Mouse (Mus musculus): ENCODE measurements at regions not wholly inside any gene's neighbourhood (a gene's known extent, or its start where the extent isn't known, plus 50 kb on each side); places are given as distances from the start of the nearest gene placed in this dataset.

DNA sequence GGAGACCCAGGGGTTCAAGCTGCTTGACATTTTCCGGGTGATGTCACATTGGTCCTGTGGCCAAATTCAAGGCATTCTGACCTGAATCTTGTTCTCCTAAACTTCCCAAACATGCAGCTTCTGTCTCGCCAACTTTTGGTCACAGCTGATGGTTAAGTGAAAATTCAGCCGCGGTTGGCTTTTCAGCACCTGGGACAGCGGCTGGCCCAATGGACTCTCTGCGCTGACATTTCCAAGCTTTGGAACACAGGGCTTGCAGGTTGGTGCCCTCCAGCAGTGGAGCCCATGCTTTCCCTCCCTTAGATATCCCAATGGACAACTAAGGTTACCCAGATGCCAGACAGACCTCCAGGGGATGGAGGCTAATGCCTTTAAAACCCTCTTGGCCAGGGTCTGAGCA is 100.2 kb downstream of the Aipl1 start:
- Histone ChIP-seq H3K9me3 (ENCODE audit: control insufficient read depth, low read length) (no peaks in the 10 kb centered on the region), H3K4me3 (ENCODE audit: low read depth, low read length) (no peak overlapping the region), H3K4me2 (ENCODE audit: low read depth, low read length) (no peak overlapping the region), H3K27me3 (replicated peaks; ENCODE audit: control insufficient read depth, insufficient read depth, low read length) (no peaks in the 10 kb centered on the region), H3K9ac (ENCODE audit: low read depth, low read length) (no peak overlapping the region), H3K4me1 (ENCODE audit: control insufficient read depth, insufficient read depth, low read length) (no peaks in the 10 kb centered on the region), H3K36me3 (ENCODE audit: control insufficient read depth, insufficient read depth, low read length) (no peaks in the 10 kb centered on the region), H3K27ac (replicated peaks; ENCODE audit: low read depth, low read length) (no peak overlapping the region)
- ATAC-seq (ENCODE audit: low read depth) (no peak), DNase-seq (ENCODE audit: low spot score) (peak; percentile 12)
- 41% methylated on average over 6 of the region's 6 CpGs for WGBS

DNA sequence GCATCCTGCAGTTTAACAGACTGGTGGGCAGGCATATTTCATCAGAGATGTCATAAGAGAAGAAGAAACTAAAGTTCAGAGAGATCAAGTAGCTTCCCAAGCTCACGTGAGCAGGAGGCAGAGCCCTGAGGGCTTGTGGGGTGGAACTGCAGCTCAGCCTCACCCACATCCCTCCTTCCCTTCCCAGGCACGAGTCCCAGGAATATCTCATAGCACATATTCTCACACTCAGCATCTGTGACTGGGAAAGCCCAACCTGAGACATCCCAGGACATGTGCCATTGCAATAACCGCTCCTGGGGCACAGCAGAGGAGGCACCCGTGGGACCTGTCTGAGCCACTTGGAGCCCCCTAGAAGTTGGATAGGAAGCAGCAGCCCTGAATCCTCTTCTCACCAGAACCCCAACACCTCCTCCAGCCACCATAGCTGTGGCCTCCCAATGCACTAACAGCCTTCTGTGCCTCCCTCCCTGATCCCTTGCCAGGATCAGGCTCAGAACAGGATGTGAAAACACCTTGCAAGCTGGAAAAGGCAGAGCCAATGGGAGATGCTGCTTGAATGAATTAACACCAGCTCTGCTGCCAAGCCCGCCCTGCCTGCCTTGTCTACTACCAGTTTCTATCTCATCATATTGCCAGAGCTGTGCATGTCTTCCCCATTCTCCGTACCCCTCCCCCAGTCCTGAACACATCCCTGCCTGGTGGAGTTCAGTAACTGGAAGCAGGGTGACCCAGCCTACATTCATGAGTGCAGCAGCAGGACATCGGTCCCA is 107.4 kb downstream of the Aipl1 start:
- ATAC-seq (ENCODE audit: low read depth) = no peak
- 63% methylated on average over 7 of the region's 7 CpGs for WGBS
- no peaks in the 10 kb centered on the region for H3K27me3 ChIP-seq (replicated peaks; ENCODE audit: control insufficient read depth, insufficient read depth, low read length)
- no peaks in the 10 kb centered on the region for H3K36me3 ChIP-seq (ENCODE audit: control insufficient read depth, insufficient read depth, low read length)
- H3K27ac ChIP-seq (replicated peaks; ENCODE audit: low read depth, low read length) = no peak overlapping the region
- H3K9ac ChIP-seq (ENCODE audit: low read depth, low read length) = no peak overlapping the region
- DNase-seq (ENCODE audit: low spot score) = no peak
- no peaks in the 10 kb centered on the region for H3K4me1 ChIP-seq (ENCODE audit: control insufficient read depth, insufficient read depth, low read length)
- H3K9me3 ChIP-seq (ENCODE audit: control insufficient read depth, low read length) = no peaks in the 10 kb centered on the region
- no peak overlapping the region for H3K4me3 ChIP-seq (ENCODE audit: low read depth, low read length)
- H3K4me2 ChIP-seq (ENCODE audit: low read depth, low read length) = no peak overlapping the region

DNA sequence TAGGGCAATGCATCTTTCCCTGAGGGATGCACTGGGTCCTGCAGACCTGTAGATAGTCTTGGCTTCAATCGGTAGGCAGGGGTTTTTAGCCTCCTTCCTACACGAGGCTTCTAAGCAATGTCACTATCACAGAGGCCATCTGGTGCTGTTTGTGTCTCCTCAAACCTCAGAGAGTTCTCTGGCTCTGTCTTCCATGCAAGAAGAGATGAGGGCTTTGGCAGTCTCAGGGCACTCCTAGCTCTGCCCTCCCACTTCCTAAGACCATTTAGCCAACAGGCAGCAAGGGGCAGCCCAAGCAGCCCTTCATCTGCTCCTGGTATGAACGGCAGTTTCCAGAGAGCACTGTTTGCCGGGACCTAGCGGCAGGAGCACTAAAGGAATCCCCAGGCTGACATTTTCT is 122.6 kb downstream of the Aipl1 start:
- H3K4me3 ChIP-seq (ENCODE audit: low read depth, low read length) = no peak overlapping the region
- H3K27ac ChIP-seq (replicated peaks; ENCODE audit: low read depth, low read length) = no peak overlapping the region
- DNase-seq (ENCODE audit: low spot score) (no peak), ATAC-seq (ENCODE audit: low read depth) (no peak)
- H3K9me3 ChIP-seq (ENCODE audit: control insufficient read depth, low read length) = no peaks in the 10 kb centered on the region
- H3K4me2 ChIP-seq (ENCODE audit: low read depth, low read length) = no peak overlapping the region
- H3K36me3 ChIP-seq (ENCODE audit: control insufficient read depth, insufficient read depth, low read length) = no peaks in the 10 kb centered on the region
- H3K4me1 ChIP-seq (ENCODE audit: control insufficient read depth, insufficient read depth, low read length) = no peaks in the 10 kb centered on the region
- no peaks in the 10 kb centered on the region for H3K27me3 ChIP-seq (replicated peaks; ENCODE audit: control insufficient read depth, insufficient read depth, low read length)
- 35% methylated on average over 5 of the region's 5 CpGs for WGBS
- no peak overlapping the region for H3K9ac ChIP-seq (ENCODE audit: low read depth, low read length)

DNA sequence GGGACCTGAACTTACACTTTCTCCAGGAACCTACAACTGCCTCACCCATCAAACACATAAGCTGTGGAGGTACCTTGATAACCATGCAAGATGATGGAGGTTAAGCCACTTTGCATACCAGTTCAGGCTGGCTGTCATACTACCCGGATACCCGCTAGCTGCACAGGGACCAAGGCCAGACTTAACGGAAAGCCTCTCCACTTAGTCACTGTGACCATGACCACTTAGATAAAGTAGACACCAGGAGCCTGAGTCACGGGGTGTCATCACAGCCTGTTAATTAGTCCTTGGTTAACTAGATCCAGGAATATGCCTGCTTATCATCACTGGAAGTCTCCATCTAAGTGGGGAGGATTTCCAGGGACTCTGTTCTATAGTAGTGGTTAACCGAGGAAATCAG is 124.7 kb downstream of the Aipl1 start:
- DNase-seq (ENCODE audit: low spot score) = no peak
- Histone ChIP-seq H3K4me1 (ENCODE audit: control insufficient read depth, insufficient read depth, low read length) (no peaks in the 10 kb centered on the region), H3K27me3 (replicated peaks; ENCODE audit: control insufficient read depth, insufficient read depth, low read length) (no peaks in the 10 kb centered on the region), H3K27ac (replicated peaks; ENCODE audit: low read depth, low read length) (no peak overlapping the region), H3K4me3 (ENCODE audit: low read depth, low read length) (no peak overlapping the region), H3K9ac (ENCODE audit: low read depth, low read length) (no peak overlapping the region), H3K36me3 (ENCODE audit: control insufficient read depth, insufficient read depth, low read length) (no peaks in the 10 kb centered on the region), H3K9me3 (ENCODE audit: control insufficient read depth, low read length) (no peaks in the 10 kb centered on the region), H3K4me2 (ENCODE audit: low read depth, low read length) (no peak overlapping the region)
- 80% methylated on average over 5 of the region's 5 CpGs for WGBS
- no peak for ATAC-seq (ENCODE audit: low read depth)

DNA sequence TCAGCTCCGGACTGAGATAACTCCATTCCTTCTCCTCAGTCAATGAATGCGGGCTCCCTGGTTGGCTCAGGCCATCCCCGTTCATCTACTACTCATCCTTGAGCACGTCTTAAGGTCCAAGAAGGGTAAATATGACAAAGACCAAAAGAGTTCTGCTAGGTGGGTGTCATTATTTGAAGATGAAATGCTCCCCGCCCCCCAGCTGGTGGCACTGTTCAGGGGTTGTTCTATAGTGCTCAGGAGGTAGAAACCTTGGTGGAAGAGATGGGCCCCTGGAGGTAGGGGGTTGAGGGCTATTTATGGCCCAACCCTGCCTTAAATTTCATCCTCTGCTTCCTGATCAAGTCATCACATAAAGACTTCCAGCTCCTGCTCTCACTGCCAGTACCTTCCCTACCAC is 126.0 kb downstream of the Aipl1 start:
- Histone ChIP-seq H3K4me1 (ENCODE audit: control insufficient read depth, insufficient read depth, low read length) (no peaks in the 10 kb centered on the region), H3K27ac (replicated peaks; ENCODE audit: low read depth, low read length) (no peak overlapping the region), H3K4me3 (ENCODE audit: low read depth, low read length) (no peak overlapping the region), H3K27me3 (replicated peaks; ENCODE audit: control insufficient read depth, insufficient read depth, low read length) (no peaks in the 10 kb centered on the region), H3K9ac (ENCODE audit: low read depth, low read length) (no peak overlapping the region), H3K9me3 (ENCODE audit: control insufficient read depth, low read length) (no peaks in the 10 kb centered on the region), H3K4me2 (ENCODE audit: low read depth, low read length) (no peak overlapping the region), H3K36me3 (ENCODE audit: control insufficient read depth, insufficient read depth, low read length) (no peaks in the 10 kb centered on the region)
- no peak for ATAC-seq (ENCODE audit: low read depth)
- DNase-seq (ENCODE audit: low spot score) = no peak
- 90% methylated on average over 5 of the region's 5 CpGs for WGBS

DNA sequence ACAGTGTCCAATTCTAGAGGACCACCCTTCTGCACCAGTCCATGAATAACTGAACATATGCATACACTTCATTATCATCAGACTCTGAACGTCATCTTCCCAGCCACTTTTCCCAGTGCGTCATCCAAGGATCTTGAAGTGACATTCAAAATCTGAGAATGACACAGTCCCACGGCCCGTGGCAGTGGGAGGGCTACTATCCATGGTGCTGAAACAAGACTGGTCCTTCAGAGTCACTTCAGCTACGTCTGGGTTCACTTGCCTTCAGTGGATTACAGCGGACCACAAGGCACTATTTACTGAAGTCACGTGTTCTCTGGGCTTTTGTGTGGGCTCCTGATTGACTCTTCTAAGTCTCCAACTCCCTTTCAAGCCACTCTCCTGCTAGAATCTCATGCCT is 128.7 kb downstream of the Aipl1 start:
- WGBS = 33% methylated on average over 7 of the region's 7 CpGs
- Histone ChIP-seq H3K4me3 (ENCODE audit: low read depth, low read length) (no peak overlapping the region), H3K27ac (replicated peaks; ENCODE audit: low read depth, low read length) (no peak overlapping the region), H3K36me3 (ENCODE audit: control insufficient read depth, insufficient read depth, low read length) (no peaks in the 10 kb centered on the region), H3K9me3 (ENCODE audit: control insufficient read depth, low read length) (no peaks in the 10 kb centered on the region), H3K4me2 (ENCODE audit: low read depth, low read length) (no peak overlapping the region), H3K27me3 (replicated peaks; ENCODE audit: control insufficient read depth, insufficient read depth, low read length) (no peaks in the 10 kb centered on the region), H3K4me1 (ENCODE audit: control insufficient read depth, insufficient read depth, low read length) (no peaks in the 10 kb centered on the region), H3K9ac (ENCODE audit: low read depth, low read length) (no peak overlapping the region)
- ATAC-seq (ENCODE audit: low read depth) (no peak), DNase-seq (ENCODE audit: low spot score) (peak; percentile 29)

DNA sequence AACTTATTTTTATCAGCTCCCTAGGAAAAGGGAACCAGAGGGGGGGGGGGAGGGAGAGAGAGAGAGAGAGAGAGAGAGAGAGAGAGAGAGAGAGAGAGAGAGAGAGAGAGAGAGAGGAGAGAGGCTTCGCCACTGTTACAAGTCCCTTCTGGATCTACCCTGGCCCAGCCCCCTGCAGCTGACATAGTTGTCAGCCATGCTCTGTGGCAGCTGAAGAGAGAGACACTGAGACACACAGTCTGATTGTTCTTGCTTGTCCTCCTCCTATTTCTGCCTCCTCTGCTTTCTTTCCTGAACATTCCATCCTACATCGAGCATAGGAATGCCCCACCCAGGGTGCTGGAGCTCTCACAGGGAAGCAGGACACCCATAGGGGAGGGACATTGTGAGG is 134.3 kb downstream of the Aipl1 start:
- ATAC-seq (ENCODE audit: low read depth) = 0 out of 2 replicates have a peak, but pooled peaks have one; percentile 53
- WGBS = 40% methylated on average over 2 of the region's 2 CpGs
- Histone ChIP-seq H3K4me2 (ENCODE audit: low read depth, low read length) (no peak overlapping the region), H3K4me1 (ENCODE audit: control insufficient read depth, insufficient read depth, low read length) (no peaks in the 10 kb centered on the region), H3K27me3 (replicated peaks; ENCODE audit: control insufficient read depth, insufficient read depth, low read length) (no peaks in the 10 kb centered on the region), H3K9me3 (ENCODE audit: control insufficient read depth, low read length) (no peaks in the 10 kb centered on the region), H3K4me3 (ENCODE audit: low read depth, low read length) (no peak overlapping the region), H3K27ac (replicated peaks; ENCODE audit: low read depth, low read length) (no peak overlapping the region), H3K9ac (ENCODE audit: low read depth, low read length) (no peak overlapping the region), H3K36me3 (ENCODE audit: control insufficient read depth, insufficient read depth, low read length) (no peaks in the 10 kb centered on the region)
- DNase-seq (ENCODE audit: low spot score) = peak; percentile 23

DNA sequence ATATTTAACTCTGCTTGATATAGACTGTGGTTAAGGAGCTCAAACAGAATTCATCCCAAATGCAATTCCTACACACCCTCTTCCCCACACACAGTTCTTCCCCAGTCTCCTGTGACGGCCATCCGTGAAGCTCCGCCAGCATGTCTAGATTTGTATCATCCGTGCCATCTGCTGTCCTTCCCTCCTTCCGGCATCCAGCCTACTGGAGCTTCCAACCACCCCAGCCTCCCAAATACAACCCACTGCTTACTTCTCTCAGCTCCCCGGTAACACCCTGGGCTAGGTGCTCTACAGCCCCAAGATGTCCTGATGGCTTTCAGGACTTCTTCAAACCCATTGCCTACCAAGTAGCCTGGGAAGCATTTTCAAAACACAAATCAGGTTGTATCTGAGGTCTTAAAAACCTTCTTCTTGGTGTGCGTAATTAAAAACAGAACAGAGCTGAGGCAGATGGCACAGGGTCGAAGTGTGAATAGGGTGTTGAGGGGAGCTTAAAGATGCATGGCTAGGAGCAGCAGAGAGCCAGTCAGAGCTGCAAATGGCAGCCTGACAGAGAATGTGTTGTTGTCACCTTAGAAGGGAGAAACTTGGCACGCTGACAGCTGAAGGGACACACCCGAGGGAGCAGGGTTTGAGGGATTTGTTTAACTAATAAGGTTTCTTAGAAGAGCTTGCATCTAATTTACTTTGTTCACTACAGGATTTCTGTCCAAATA is 134.8 kb downstream of the Aipl1 start:
- H3K9me3 ChIP-seq (ENCODE audit: control insufficient read depth, low read length) = no peaks in the 10 kb centered on the region
- ATAC-seq (ENCODE audit: low read depth) (no peak), DNase-seq (ENCODE audit: low spot score) (peak; percentile 50)
- H3K4me1 ChIP-seq (ENCODE audit: control insufficient read depth, insufficient read depth, low read length) = no peaks in the 10 kb centered on the region
- no peak overlapping the region for H3K9ac ChIP-seq (ENCODE audit: low read depth, low read length)
- H3K27ac ChIP-seq (replicated peaks; ENCODE audit: low read depth, low read length) = no peak overlapping the region
- WGBS = 60% methylated on average over 10 of the region's 10 CpGs
- H3K36me3 ChIP-seq (ENCODE audit: control insufficient read depth, insufficient read depth, low read length) = no peaks in the 10 kb centered on the region
- no peaks in the 10 kb centered on the region for H3K27me3 ChIP-seq (replicated peaks; ENCODE audit: control insufficient read depth, insufficient read depth, low read length)
- H3K4me3 ChIP-seq (ENCODE audit: low read depth, low read length) = no peak overlapping the region
- H3K4me2 ChIP-seq (ENCODE audit: low read depth, low read length) = no peak overlapping the region

DNA sequence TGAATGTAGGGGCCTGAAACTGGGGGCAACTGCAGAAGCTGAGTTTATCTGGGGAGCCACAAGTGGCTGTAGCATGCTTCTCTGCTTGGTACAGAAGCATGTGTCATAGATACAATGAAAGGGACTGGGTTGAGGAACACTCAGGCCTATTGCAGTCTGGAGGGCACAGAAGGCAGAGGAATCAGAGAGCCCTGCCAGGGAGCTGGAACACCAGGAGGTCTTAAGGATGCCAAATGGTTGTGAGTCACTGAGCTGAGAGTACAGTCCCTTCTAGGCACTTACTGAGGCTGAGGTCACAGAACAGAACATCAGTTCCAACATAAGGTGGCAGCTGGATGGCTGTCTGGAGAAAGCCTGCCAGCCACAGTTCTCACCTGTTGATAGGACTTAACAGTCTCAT is 136.5 kb downstream of the Aipl1 start:
- Histone ChIP-seq H3K4me2 (ENCODE audit: low read depth, low read length) (no peak overlapping the region), H3K27ac (replicated peaks; ENCODE audit: low read depth, low read length) (no peak overlapping the region), H3K4me1 (ENCODE audit: control insufficient read depth, insufficient read depth, low read length) (no peaks in the 10 kb centered on the region), H3K36me3 (ENCODE audit: control insufficient read depth, insufficient read depth, low read length) (no peaks in the 10 kb centered on the region), H3K4me3 (ENCODE audit: low read depth, low read length) (no peak overlapping the region), H3K9ac (ENCODE audit: low read depth, low read length) (no peak overlapping the region), H3K9me3 (ENCODE audit: control insufficient read depth, low read length) (no peaks in the 10 kb centered on the region), H3K27me3 (replicated peaks; ENCODE audit: control insufficient read depth, insufficient read depth, low read length) (no peaks in the 10 kb centered on the region)
- DNase-seq (ENCODE audit: low spot score) (no peak), ATAC-seq (ENCODE audit: low read depth) (no peak)

Measured in embryonic facial prominence, embryonic 14.5 days (tissue).